Mouse (Mus musculus): ENCODE measurements at regions not wholly inside any gene's neighbourhood (a gene's known extent, or its start where the extent isn't known, plus 50 kb on each side); places are given as distances from the start of the nearest gene placed in this dataset.

DNA sequence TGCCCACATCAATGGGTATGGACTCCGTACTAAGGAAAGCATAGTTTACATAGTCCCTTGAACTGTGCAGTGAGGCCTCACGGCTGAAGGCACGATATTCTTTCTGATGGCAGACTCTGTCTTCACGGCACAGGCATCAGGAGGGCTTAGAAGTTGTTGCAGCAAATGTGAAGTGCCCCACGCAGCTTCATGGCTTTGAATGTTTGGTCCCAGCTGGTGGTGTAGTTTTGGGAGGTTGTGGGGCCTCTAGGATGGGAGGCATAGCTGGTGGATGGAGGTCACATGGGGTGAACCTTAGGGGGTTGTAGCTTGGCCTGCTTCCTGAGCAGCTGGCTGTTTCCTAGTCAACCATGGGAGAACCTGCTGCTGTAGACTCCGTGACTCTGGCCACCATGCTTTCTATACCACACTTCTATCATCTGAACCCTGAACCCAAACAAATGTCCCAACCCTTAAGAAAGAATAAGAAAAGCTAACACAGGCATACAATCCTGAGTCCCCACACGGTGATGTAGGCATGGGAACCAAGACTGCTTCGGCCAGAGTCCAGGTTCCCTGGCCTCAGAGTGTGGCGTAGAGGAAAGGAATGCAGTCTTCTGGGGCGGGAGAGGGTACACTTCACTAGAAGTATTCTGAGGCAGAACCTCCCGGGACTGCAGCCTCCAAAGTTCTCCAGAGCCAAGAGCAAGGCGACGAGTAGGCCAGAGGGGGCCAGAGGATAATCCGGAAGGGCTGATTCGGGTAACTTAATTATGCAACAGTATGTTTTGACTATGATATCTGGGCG is 59.2 kb upstream of the Cnih3 start:
- TF ChIP-seq POLR2A (IDR thresholded peaks at IDR 0.05; ENCODE audit: low read depth, low read length) (no peak), CTCF (IDR thresholded peaks at IDR 0.05; ENCODE audit: extremely low read depth, insufficient read depth, insufficient read length, insufficient replicate concordance) (no peak)
